Mouse (Mus musculus): ENCODE data around the gene Slc34a2.

Gene Slc34a2

GRCm38 (mm10) chr5:53025276-53025973 is 12.5 kb upstream of the Slc34a2 start:
- peak; percentile 84 for DNase-seq (ENCODE audit: extremely low read depth, low read depth, low spot score)

- no peak for DNase-seq (ENCODE audit: extremely low read depth, low read depth, low spot score)
Observed at GRCm38 (mm10) chr5:53031346-53031745, 6.5 kb upstream of the Slc34a2 start.

- no peak for DNase-seq (ENCODE audit: extremely low read depth, low read depth, low spot score)
Observed at GRCm38 (mm10) chr5:53042034-53042748, 4.3 kb downstream of the Slc34a2 start.

GRCm38 (mm10) chr5:53042771-53043371 is 5.0 kb downstream of the Slc34a2 start:
- DNase-seq (ENCODE audit: extremely low read depth, low read depth, low spot score), result no peak

GRCm38 (mm10) chr5:53043716-53044115 is 5.8 kb downstream of the Slc34a2 start:
- peak; percentile 52 for DNase-seq (ENCODE audit: extremely low read depth, low read depth, low spot score)

GRCm38 (mm10) chr5:53047951-53048350 is 10.1 kb downstream of the Slc34a2 start:
- DNase-seq (ENCODE audit: extremely low read depth, low read depth, low spot score), result no peak

- DNase-seq (ENCODE audit: extremely low read depth, low read depth, low spot score), result no peak
Observed at GRCm38 (mm10) chr5:53048599-53048998, 10.7 kb downstream of the Slc34a2 start.

GRCm38 (mm10) chr5:53049046-53049445 is 11.2 kb downstream of the Slc34a2 start:
- DNase-seq (ENCODE audit: extremely low read depth, low read depth, low spot score), result no peak

GRCm38 (mm10) chr5:53050963-53051362 is 13.1 kb downstream of the Slc34a2 start:
- DNase-seq (ENCODE audit: extremely low read depth, low read depth, low spot score), result no peak

- DNase-seq (ENCODE audit: extremely low read depth, low read depth, low spot score), result no peak
Observed at GRCm38 (mm10) chr5:53053246-53053645, 15.4 kb downstream of the Slc34a2 start.

- no peak for DNase-seq (ENCODE audit: extremely low read depth, low read depth, low spot score)
Observed at GRCm38 (mm10) chr5:53061532-53062130, 23.8 kb downstream of the Slc34a2 start.

GRCm38 (mm10) chr5:53074553-53074952 is 36.7 kb downstream of the Slc34a2 start:
- DNase-seq (ENCODE audit: extremely low read depth, low read depth, low spot score), result no peak

- no peak for DNase-seq (ENCODE audit: extremely low read depth, low read depth, low spot score)
Observed at GRCm38 (mm10) chr5:53078453-53078852, 40.6 kb downstream of the Slc34a2 start.

- DNase-seq (ENCODE audit: extremely low read depth, low read depth, low spot score), result no peak
Observed at GRCm38 (mm10) chr5:53087452-53087851, 49.6 kb downstream of the Slc34a2 start.

GRCm38 (mm10) chr5:53091331-53091730 is 53.5 kb downstream of the Slc34a2 start:
- DNase-seq (ENCODE audit: extremely low read depth, low read depth, low spot score), result no peak

- no peak for DNase-seq (ENCODE audit: extremely low read depth, low read depth, low spot score)
Observed at GRCm38 (mm10) chr5:53101848-53102473, 64.1 kb downstream of the Slc34a2 start.

GRCm38 (mm10) chr5:53104177-53104855 is 66.4 kb downstream of the Slc34a2 start:
- no peak for DNase-seq (ENCODE audit: extremely low read depth, low read depth, low spot score)

GRCm38 (mm10) chr5:53105716-53106115 is 67.8 kb downstream of the Slc34a2 start:
- no peak for DNase-seq (ENCODE audit: extremely low read depth, low read depth, low spot score)

GRCm38 (mm10) chr5:53106125-53106524 is 68.2 kb downstream of the Slc34a2 start:
- no peak for DNase-seq (ENCODE audit: extremely low read depth, low read depth, low spot score)

- no peak for DNase-seq (ENCODE audit: extremely low read depth, low read depth, low spot score)
Observed at GRCm38 (mm10) chr5:53106731-53107130, 68.8 kb downstream of the Slc34a2 start.

- DNase-seq (ENCODE audit: extremely low read depth, low read depth, low spot score), result no peak
Observed at GRCm38 (mm10) chr5:53108026-53108425, 70.1 kb downstream of the Slc34a2 start.

All from fat pad, adult 2 months (tissue).